Mouse (Mus musculus): ENCODE measurements around the gene Arhgef25.

DNA sequence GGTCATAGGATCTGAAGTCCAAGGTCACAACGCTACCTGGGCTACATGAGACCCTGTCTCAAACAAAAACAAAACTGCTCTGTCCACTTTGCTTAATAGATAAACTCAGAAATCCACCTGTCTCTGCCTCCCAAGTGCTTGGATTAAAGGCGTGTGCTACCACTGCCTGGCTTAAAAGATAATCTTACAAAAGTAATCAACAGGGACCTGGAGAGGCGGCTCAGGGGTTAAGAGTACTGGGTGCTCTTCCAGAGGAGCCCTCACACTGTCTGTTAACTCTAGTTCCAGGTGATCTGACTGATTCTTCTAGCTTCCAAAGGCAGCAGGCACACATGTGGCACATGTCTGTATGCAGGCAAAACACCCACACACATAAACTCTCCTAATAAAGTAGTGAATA is 13.2 kb upstream of the Arhgef25 start:
- TF ChIP-seq CTCF (conservative IDR thresholded peaks at IDR 0.05; ENCODE audit: insufficient read depth, insufficient read length, low read depth, low read length) (no peak), POLR2A (IDR thresholded peaks at IDR 0.05; ENCODE audit: low read depth, low read length) (no peak)

Measured in kidney, adult 2 months (tissue).